Mouse (Mus musculus) kidney, postnatal 0 days (tissue): Measurements from ENCODE around the gene Gm20605. TPM values are rescaled to one million over a fixed set of nuclear protein-coding genes. Genes with fewer than 3 reads are reported as not detected.

Source experiments
- ATAC-seq: fragments of 200-750 bp; cut with Nextera tagmentation; replicated peaks from 2 replicates; pipeline ENCODE4 v1.8.0; 2017; ENCODE audit warnings: low read depth, moderate number of reproducible peaks, moderate TSS enrichment, moderate library complexity; ENCODE audit not compliant: low FRiP score
- DNase-seq: peaks from one replicate; pipeline ENCODE4 v3.0.0-alpha.2; 2016; ENCODE audit warnings: low spot score
- H3K27ac ChIP-seq: fragments of 300-500 bp; sonication (generic); 2 replicates; pipeline ENCODE4 v1.5.1; 2014; ENCODE audit warnings: mild to moderate bottlenecking
- H3K27me3 ChIP-seq: fragments of 300-500 bp; sonication (generic); 2 replicates; pipeline ENCODE4 v1.6.1; 2014; ENCODE audit warnings: low read length, mixed read lengths; ENCODE audit not compliant: insufficient read depth
- H3K36me3 ChIP-seq: fragments of 300-500 bp; sonication (generic); 2 replicates; pipeline ENCODE4 v1.6.1; 2014; ENCODE audit warnings: low read length, mixed read lengths; ENCODE audit not compliant: insufficient read depth
- H3K4me1 ChIP-seq: fragments of 300-500 bp; sonication (generic); replicated peaks from 2 replicates; pipeline ENCODE4 v1.6.1; 2014; ENCODE audit warnings: antibody characterized with exemption, low read length, mixed read lengths; ENCODE audit not compliant: insufficient read depth
- H3K4me2 ChIP-seq: fragments of 300-500 bp; sonication (generic); 2 replicates; pipeline ENCODE4 v1.6.1; 2014; ENCODE audit warnings: mild to moderate bottlenecking, low read length, moderate library complexity, mixed read lengths
- H3K4me3 ChIP-seq: fragments of 300-500 bp; sonication (generic); replicated peaks from 2 replicates; pipeline ENCODE4 v1.5.1; 2014; ENCODE audit warnings: low read depth, low read length
- H3K9ac ChIP-seq: fragments of 300-500 bp; sonication (generic); 2 replicates; pipeline ENCODE4 v1.6.1; 2014; ENCODE audit warnings: low read depth, low read length
- H3K9me3 ChIP-seq: fragments of 300-500 bp; sonication (generic); replicated peaks from 2 replicates; pipeline ENCODE4 v1.6.1; 2016; ENCODE audit warnings: low read length, inconsistent platforms, mixed read lengths
- CTCF ChIP-seq: IDR thresholded peaks from 2 replicates; pipeline ENCODE4 v1.5.1; 2016; ENCODE audit warnings: antibody characterized with exemption, low read depth, mild to moderate bottlenecking, moderate library complexity
- WGBS: fragments of 180-500 bp; shearing (Covaris S2); extraction: QIAGEN DNeasy Blood & Tissue Kit; methylation state at CpG from one replicate; pipeline ENCODE4 v1.1.7; 2014; 5-methylcytosine and 5-hydroxymethylcytosine counted together
- polyA plus RNA-seq: library from polyadenylated mRNA; unstranded; fragments of >200 nt; fragmentation: Nextera tagmentation; extraction: Ambion mirVana; gene quantifications from 2 replicates; pipeline ENCODE4 v1.2.1, GENCODE M21; 2015

Gene Gm20605
- polyA plus RNA-seq, 1 experiment from 2014 or later: 5.3 TPM

DNA sequence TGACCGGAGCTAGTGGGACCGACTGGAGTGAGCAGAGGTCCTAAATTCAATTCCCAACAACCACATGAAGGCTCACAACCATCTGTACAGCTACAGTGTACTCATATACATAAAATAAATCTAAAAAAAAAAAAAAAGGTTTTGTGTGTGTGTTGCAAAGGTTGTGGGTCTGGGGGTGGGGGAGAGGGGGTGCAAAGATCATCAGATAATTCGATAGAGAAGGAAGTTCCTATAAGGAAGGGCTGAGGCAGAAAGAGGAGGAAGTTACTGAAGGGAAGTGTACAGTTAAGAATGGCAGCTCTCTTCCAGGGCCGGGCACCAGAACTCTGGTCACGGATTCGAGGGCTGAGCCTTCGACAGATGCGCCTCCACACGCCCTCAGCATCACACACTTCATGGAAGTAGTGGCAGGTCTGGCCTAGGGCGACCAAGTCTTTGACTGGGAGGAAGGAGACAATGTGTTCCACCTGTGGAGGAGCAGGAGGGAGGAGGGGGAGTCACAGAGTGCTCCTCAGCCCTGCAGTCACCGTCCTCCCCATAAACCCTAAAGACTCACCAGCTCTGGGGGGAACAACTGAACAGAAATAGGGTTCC lies 4.9 kb upstream of the Gm20605 start:
- H3K4me1 ChIP-seq: no peaks in the 10 kb centered on the region
- WGBS: 81% methylated on average over 11 of the region's 11 CpGs
- no peaks in the 10 kb centered on the region for H3K9me3 ChIP-seq
- no peaks in the 10 kb centered on the region for H3K27me3 ChIP-seq
- ATAC-seq: no peak
- no peaks in the 10 kb centered on the region for H3K36me3 ChIP-seq
- H3K9ac ChIP-seq: no peak overlapping the region
- no peak overlapping the region for H3K4me2 ChIP-seq
- no peak overlapping the region for H3K4me3 ChIP-seq
- no peak for DNase-seq
- H3K27ac ChIP-seq: no peak overlapping the region
- TF ChIP-seq CTCF: no peak

DNA sequence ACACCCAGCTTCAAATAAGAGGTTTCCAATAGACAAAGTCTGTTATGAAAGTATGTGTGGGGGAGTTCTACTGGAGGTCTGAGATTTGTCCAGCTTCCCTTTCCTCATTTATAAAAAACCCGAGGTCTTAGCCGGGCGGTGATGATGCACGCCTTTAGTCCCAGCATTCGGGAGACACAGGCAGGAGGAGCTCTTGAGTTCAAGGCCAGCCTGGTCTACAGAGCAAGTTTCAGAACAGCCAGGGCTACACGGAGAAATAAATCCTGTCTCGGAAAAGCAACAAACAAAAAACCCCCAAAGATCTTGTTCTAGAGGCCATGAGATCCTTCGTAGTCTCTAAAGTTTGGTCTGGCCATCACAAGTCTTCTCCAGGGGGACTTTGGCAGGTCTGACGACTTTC lies 984 bp upstream of the Gm20605 start:
- Histone ChIP-seq H3K27ac (peak overlapping the region; percentile 94), H3K9me3 (no peaks in the 10 kb centered on the region), H3K27me3 (no peaks in the 10 kb centered on the region), H3K4me2 (peak overlapping the region; percentile 72), H3K4me3 (peak overlapping the region; percentile 55), H3K9ac (peak overlapping the region; percentile 57; the same call in 1 of the 2 replicates), H3K4me1 (peaks cover 23% of the 10 kb centered on the region; the same call in 1 of the 2 replicates), H3K36me3 (no peaks in the 10 kb centered on the region)
- TF ChIP-seq CTCF: peak; percentile 36
- ATAC-seq: no peak
- 3% methylated on average over 9 of the region's 9 CpGs for WGBS
- peak; percentile 54 for DNase-seq

DNA sequence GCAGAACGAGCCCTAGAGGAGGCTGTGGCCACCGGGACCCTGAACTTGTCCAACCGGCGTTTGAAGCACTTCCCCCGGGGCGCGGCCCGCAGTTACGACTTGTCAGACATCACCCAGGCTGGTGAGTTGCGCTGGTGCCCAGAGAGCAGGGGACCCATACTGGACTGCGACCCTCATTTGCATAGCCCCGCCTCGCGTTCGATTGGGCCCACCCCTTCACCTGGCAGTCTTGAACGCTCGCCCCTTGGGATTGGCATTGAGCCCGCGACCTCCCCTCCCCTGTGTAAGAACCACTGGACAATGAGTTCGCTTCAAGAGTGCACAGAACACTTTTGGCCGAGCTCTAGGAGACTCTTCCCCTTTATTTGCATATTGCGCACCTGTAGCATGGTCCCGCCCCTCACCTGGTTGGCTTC lies 339 bp downstream of the Gm20605 start:
- H3K9ac ChIP-seq: peak overlapping the region; percentile 78
- H3K4me1 ChIP-seq: peaks cover 23% of the 10 kb centered on the region; the same call in 1 of the 2 replicates
- TF ChIP-seq CTCF: no peak; the same call in 1 of the 2 replicates
- peak overlapping the region; percentile 64 for H3K4me2 ChIP-seq
- peak overlapping the region; percentile 74 for H3K4me3 ChIP-seq
- DNase-seq (peak; percentile 61), ATAC-seq (peak; percentile 60)
- WGBS: under 1% methylated on average over 23 of the region's 23 CpGs
- peak overlapping the region; percentile 96 for H3K27ac ChIP-seq
- H3K9me3 ChIP-seq: no peaks in the 10 kb centered on the region
- H3K36me3 ChIP-seq: peaks cover 11% of the 10 kb centered on the region; the same call in 1 of the 2 replicates
- H3K27me3 ChIP-seq: no peaks in the 10 kb centered on the region

DNA sequence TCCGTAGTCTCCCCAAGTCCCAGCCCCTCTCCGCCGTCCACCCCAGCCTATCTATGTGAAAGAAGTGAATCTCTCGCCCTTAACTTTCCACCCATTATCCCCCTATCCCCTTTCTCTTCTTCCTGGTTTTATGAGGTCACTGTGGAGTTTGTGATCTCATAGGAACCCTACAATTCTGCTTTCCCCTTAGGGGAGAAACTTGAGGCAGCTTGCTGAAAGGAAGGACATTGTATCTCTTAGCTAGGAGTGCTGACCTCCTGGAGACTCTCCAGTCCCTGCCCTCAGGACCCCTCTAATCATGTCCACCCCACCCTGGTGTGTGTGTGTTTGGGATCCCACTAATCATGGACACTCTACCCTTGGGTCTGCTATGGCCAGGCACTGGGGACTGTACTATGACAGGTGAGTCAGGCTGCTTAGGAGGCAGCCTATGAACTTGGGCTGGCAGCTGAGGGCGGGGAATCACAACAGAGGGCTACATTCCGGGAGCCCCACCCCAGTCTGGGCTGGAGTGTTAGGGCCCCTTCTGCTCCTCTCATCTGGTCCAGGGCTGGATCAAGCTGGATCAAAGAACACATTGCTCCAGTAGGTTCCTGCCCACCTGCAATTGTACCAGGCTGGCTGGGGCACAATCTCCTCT lies 1.1 kb downstream of the Gm20605 start:
- peaks cover 13% of the 10 kb centered on the region; the same call in 1 of the 2 replicates for H3K36me3 ChIP-seq
- H3K9ac ChIP-seq: peak overlapping the region; percentile 78
- H3K4me1 ChIP-seq: peaks cover 23% of the 10 kb centered on the region; the same call in 1 of the 2 replicates
- H3K4me3 ChIP-seq: peak overlapping the region; percentile 74
- no peaks in the 10 kb centered on the region for H3K27me3 ChIP-seq
- WGBS: 6% methylated on average over 6 of the region's 6 CpGs
- peak; percentile 66 for DNase-seq
- no peaks in the 10 kb centered on the region for H3K9me3 ChIP-seq
- H3K4me2 ChIP-seq: peak overlapping the region; percentile 64
- TF ChIP-seq CTCF: no peak
- peak; percentile 26; the same call in 1 of the 2 replicates for ATAC-seq
- H3K27ac ChIP-seq: peak overlapping the region; percentile 96

DNA sequence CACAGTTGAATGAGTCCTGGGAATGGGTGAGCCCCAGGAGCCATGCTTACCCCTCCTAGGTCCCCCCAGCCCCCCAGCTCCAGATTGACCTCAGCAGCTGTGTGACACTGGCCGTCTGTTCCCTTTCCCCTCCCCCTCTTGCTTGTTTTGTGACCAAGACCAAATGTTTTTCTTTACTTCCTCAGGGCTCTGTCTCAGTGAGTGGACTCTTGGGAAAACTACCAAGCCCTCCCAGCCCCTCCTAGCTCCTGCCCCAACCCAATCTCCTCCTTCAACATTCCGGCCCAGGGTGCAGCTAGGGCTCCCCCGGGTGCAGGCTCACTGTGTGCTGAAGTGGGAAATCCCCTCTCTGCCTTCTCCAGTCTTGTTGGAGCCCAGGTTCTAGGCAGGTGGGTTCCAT lies 1.6 kb downstream of the Gm20605 start:
- Histone ChIP-seq H3K36me3 (peaks cover 19% of the 10 kb centered on the region; the same call in 1 of the 2 replicates), H3K9ac (peak overlapping the region; percentile 78), H3K4me2 (peak overlapping the region; percentile 64), H3K27ac (peak overlapping the region; percentile 96), H3K4me1 (peaks cover 23% of the 10 kb centered on the region; the same call in 1 of the 2 replicates), H3K4me3 (peak overlapping the region; percentile 74), H3K9me3 (no peaks in the 10 kb centered on the region), H3K27me3 (no peaks in the 10 kb centered on the region)
- WGBS: 2% methylated on average over 3 of the region's 3 CpGs
- peak; percentile 87 for DNase-seq
- peak; percentile 7; the same call in 1 of the 2 replicates for ATAC-seq
- TF ChIP-seq CTCF: peak; percentile 3; the same call in 1 of the 2 replicates

DNA sequence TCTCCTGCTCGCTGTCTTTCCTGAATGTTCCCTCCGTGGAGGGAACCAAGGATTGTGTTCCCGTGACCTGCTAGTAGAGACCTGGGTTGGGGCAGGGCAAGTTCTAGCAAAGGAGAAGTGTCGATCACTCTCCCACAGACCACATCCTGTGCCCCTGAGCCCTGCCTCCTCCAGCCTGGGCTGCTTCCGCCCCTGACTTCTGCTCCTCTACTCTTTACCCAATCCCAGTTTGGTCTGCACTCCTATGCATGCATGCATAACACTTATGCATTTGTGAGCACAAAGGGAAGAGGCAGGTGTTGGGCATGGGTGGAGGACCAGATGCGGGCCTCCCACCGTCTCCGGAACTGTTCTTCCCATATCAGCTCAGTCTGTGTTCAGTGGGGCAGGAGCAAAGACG lies 2.2 kb downstream of the Gm20605 start:
- Histone ChIP-seq H3K4me3 (peak overlapping the region; percentile 74), H3K27ac (peak overlapping the region; percentile 96), H3K27me3 (no peaks in the 10 kb centered on the region), H3K9ac (peak overlapping the region; percentile 78), H3K9me3 (no peaks in the 10 kb centered on the region), H3K4me1 (peaks cover 23% of the 10 kb centered on the region; the same call in 1 of the 2 replicates), H3K4me2 (peak overlapping the region; percentile 64), H3K36me3 (peaks cover 22% of the 10 kb centered on the region; the same call in 1 of the 2 replicates)
- TF ChIP-seq CTCF: no peak
- 27% methylated on average over 9 of the region's 9 CpGs for WGBS
- no peak for ATAC-seq
- peak; percentile 61 for DNase-seq
